Mouse (Mus musculus): ENCODE data around the gene Erc2. TPM values are rescaled to one million over a fixed set of nuclear protein-coding genes. Genes with fewer than 3 reads are reported as not detected.

The Erc2 gene
- polyA plus RNA-seq, 1 experiment from 2014 or later, result 7.3 TPM

DNA sequence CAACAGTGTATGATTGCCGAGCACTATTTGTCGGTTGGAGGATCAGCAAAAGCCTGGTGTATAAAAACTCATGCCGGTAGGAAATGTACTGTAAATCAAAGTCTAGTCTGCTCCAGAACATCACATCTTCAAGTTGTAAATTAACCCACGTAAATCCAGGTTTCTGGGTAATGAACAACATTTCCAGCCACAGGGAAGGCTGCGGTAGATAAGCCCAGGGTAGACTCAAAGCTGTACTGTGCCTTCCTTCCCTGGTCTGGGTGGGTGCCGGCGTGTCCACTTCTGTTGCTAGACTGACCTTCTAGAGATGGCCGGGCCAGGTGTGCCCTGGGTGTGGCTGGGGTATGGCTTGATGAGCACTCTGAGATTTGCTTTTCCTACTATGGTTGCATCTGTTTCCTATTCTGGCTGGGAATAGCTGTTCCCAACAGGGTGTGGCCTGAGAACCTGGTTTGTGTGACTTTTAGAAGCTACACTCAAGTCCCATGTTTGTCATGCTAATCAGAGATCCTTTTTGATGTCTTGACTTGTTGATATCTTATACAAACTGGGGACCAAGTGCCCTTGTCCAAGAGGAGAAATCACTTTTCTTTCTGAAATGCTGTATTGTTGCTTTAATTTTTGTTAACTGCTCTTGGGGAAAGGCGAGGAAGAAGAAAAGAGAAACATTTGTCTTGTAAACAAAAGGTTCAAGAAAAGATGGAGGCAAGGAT lies 616.3 kb downstream of the Erc2 start:
- no peak overlapping the region for H3K4me2 ChIP-seq (replicated peaks; ENCODE audit: low read depth, low read length)
- WGBS, result 66% methylated on average over 9 of the region's 9 CpGs
- no peak overlapping the region for H3K4me3 ChIP-seq (ENCODE audit: low read length)
- no peak overlapping the region for H3K27ac ChIP-seq (ENCODE audit: low read depth, low read length)
- H3K9ac ChIP-seq (ENCODE audit: low read depth, low read length), result no peak overlapping the region
- peaks cover 4% of the 10 kb centered on the region; the same call in 1 of the 2 replicates for H3K4me1 ChIP-seq (ENCODE audit: control insufficient read depth, insufficient read depth, low read length)
- ATAC-seq (ENCODE audit: low FRiP score, low TSS enrichment), result no peak
- no peaks in the 10 kb centered on the region for H3K36me3 ChIP-seq (ENCODE audit: control insufficient read depth, insufficient read depth, low read length)
- no peaks in the 10 kb centered on the region for H3K27me3 ChIP-seq (ENCODE audit: control insufficient read depth, insufficient read depth, low read length)
- H3K9me3 ChIP-seq (ENCODE audit: control insufficient read depth, low read length), result no peaks in the 10 kb centered on the region

DNA sequence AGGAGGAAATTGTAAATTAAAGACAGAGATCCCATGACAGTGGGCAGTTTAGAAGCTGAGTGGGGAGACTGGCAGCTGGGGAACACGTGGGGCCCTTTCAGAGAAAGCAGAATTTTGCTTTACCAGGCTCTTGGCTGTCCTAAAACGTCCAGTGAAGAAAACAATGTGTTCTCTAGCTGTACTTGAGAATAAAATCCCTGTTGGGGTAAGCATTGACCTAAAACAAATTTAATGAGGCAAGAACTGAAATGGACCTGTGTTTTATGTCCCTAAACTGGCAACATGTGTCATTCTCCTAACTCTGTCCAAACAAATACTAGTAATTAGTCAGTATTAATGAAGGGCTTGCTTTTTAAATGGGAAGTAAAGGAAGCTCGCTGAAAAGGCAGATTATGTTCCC lies 617.9 kb downstream of the Erc2 start:
- no peaks in the 10 kb centered on the region for H3K27me3 ChIP-seq (ENCODE audit: control insufficient read depth, insufficient read depth, low read length)
- H3K4me3 ChIP-seq (ENCODE audit: low read length), result no peak overlapping the region
- no peak overlapping the region for H3K4me2 ChIP-seq (replicated peaks; ENCODE audit: low read depth, low read length)
- 21% methylated on average over 3 of the region's 3 CpGs for WGBS
- H3K9me3 ChIP-seq (ENCODE audit: control insufficient read depth, low read length), result no peaks in the 10 kb centered on the region
- H3K4me1 ChIP-seq (ENCODE audit: control insufficient read depth, insufficient read depth, low read length), result peaks cover 4% of the 10 kb centered on the region; the same call in 1 of the 2 replicates
- peak; percentile 72; the same call in 1 of the 2 replicates for ATAC-seq (ENCODE audit: low FRiP score, low TSS enrichment)
- H3K27ac ChIP-seq (ENCODE audit: low read depth, low read length), result no peak overlapping the region
- H3K36me3 ChIP-seq (ENCODE audit: control insufficient read depth, insufficient read depth, low read length), result no peaks in the 10 kb centered on the region
- no peak overlapping the region for H3K9ac ChIP-seq (ENCODE audit: low read depth, low read length)

DNA sequence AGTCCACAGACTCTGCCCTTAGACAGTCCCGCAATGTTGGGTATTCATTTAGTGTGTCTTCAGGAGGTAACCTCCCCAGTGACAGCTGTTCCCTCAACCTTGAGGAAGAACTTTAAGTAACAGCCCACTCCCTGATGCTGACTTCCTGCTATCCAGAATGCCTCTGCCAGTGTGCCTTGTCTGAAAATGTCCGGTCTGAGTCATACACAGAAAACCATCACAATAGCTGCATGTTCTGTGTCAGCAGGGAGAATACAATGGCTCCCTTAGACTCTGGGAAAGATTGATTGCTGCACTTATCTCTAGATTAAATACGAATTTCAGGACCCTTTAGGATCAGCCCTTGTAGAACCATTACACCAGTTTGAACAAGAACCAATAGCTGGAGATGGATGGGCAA lies 620.5 kb downstream of the Erc2 start:
- no peak overlapping the region for H3K27ac ChIP-seq (ENCODE audit: low read depth, low read length)

DNA sequence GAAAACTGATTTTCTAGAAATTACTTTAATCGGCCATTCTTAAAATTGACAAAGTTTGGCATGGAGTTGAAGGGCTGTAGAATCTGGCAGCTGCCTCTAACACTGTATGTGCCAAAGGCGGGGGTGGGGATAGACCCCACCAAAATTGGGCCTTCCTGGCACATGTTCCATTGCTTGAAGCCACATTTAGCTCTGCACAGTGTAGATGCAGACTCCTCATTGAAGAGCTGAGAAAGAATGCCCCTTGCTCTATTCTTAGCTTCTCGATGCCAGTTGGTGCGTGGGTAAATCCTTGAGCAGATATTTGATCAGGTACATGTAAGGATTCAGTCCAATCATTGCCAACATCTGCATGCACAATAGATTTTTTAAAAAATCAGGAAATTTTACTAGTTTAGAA lies 621.2 kb downstream of the Erc2 start:
- no peak for ATAC-seq (ENCODE audit: low FRiP score, low TSS enrichment)
- H3K4me1 ChIP-seq (ENCODE audit: control insufficient read depth, insufficient read depth, low read length), result peaks cover 4% of the 10 kb centered on the region; the same call in 1 of the 2 replicates
- no peak overlapping the region for H3K9ac ChIP-seq (ENCODE audit: low read depth, low read length)
- no peak overlapping the region for H3K27ac ChIP-seq (ENCODE audit: low read depth, low read length)
- H3K4me2 ChIP-seq (replicated peaks; ENCODE audit: low read depth, low read length), result no peak overlapping the region
- no peaks in the 10 kb centered on the region for H3K9me3 ChIP-seq (ENCODE audit: control insufficient read depth, low read length)
- 92% methylated on average over 4 of the region's 4 CpGs for WGBS
- no peaks in the 10 kb centered on the region for H3K27me3 ChIP-seq (ENCODE audit: control insufficient read depth, insufficient read depth, low read length)
- no peaks in the 10 kb centered on the region for H3K36me3 ChIP-seq (ENCODE audit: control insufficient read depth, insufficient read depth, low read length)
- no peak overlapping the region for H3K4me3 ChIP-seq (ENCODE audit: low read length)

More for the DNA sequence above, 620.5 kb downstream of the Erc2 start:
- Histone ChIP-seq H3K9ac (ENCODE audit: low read depth, low read length) (no peak overlapping the region), H3K4me3 (ENCODE audit: low read length) (no peak overlapping the region), H3K36me3 (ENCODE audit: control insufficient read depth, insufficient read depth, low read length) (no peaks in the 10 kb centered on the region), H3K27me3 (ENCODE audit: control insufficient read depth, insufficient read depth, low read length) (no peaks in the 10 kb centered on the region), H3K4me1 (ENCODE audit: control insufficient read depth, insufficient read depth, low read length) (peaks cover 4% of the 10 kb centered on the region; the same call in 1 of the 2 replicates), H3K9me3 (ENCODE audit: control insufficient read depth, low read length) (no peaks in the 10 kb centered on the region), H3K4me2 (replicated peaks; ENCODE audit: low read depth, low read length) (no peak overlapping the region)
- WGBS, result 76% methylated on average over 3 of the region's 3 CpGs
- ATAC-seq (ENCODE audit: low FRiP score, low TSS enrichment), result no peak

DNA sequence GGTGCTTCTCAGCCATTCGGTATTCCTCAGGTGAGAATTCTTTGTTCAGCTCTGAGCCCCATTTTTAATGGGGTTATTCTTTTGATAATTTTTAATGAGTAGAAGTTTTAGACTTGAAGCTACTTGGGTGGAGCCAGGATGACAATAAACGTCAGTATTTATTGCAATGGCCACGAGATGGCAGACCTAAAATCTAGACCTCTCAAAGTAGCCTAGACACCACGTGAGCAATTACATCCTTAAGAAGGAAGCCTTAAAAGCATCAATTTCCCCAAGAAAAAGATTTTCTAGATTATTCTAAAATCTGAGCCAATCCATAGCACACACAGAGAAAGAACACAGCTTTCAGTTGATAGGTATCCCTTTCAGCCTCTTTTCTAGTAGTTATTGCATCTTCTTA lies 640.5 kb downstream of the Erc2 start:
- no peaks in the 10 kb centered on the region for H3K36me3 ChIP-seq (ENCODE audit: control insufficient read depth, insufficient read depth, low read length)
- ATAC-seq (ENCODE audit: low FRiP score, low TSS enrichment), result no peak
- no peaks in the 10 kb centered on the region for H3K27me3 ChIP-seq (ENCODE audit: control insufficient read depth, insufficient read depth, low read length)
- H3K4me1 ChIP-seq (ENCODE audit: control insufficient read depth, insufficient read depth, low read length), result no peaks in the 10 kb centered on the region
- H3K4me3 ChIP-seq (ENCODE audit: low read length), result no peak overlapping the region
- no peak overlapping the region for H3K9ac ChIP-seq (ENCODE audit: low read depth, low read length)
- no peaks in the 10 kb centered on the region for H3K9me3 ChIP-seq (ENCODE audit: control insufficient read depth, low read length)
- no peak overlapping the region for H3K4me2 ChIP-seq (replicated peaks; ENCODE audit: low read depth, low read length)
- H3K27ac ChIP-seq (ENCODE audit: low read depth, low read length), result no peak overlapping the region
- 53% methylated on average over 4 of the region's 4 CpGs for WGBS

DNA sequence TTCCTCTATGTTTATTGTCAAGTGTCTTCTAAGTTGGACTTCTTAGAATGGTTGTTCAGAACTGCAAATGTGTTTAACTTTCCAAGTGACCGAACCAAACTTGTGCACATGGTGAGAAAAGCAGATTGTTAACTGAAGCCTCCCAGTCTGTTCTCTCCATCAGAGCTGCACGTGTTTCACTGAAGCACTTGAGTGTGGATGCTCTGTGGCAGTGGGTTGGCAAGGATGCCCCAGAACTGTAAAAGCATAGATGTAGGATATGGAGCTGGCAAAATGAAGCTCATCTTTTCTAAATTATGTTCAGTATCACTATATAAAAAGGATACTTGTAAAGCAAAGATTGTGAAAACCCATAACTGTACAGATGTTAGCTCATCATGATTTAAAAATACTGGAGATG lies 645.1 kb downstream of the Erc2 start:
- Histone ChIP-seq H3K4me2 (replicated peaks; ENCODE audit: low read depth, low read length) (no peak overlapping the region), H3K9ac (ENCODE audit: low read depth, low read length) (no peak overlapping the region), H3K27ac (ENCODE audit: low read depth, low read length) (no peak overlapping the region), H3K9me3 (ENCODE audit: control insufficient read depth, low read length) (no peaks in the 10 kb centered on the region), H3K4me3 (ENCODE audit: low read length) (no peak overlapping the region), H3K36me3 (ENCODE audit: control insufficient read depth, insufficient read depth, low read length) (no peaks in the 10 kb centered on the region), H3K27me3 (ENCODE audit: control insufficient read depth, insufficient read depth, low read length) (no peaks in the 10 kb centered on the region), H3K4me1 (ENCODE audit: control insufficient read depth, insufficient read depth, low read length) (no peaks in the 10 kb centered on the region)
- no peak for ATAC-seq (ENCODE audit: low FRiP score, low TSS enrichment)
- WGBS, result 64% methylated on average over 2 of the region's 2 CpGs

DNA sequence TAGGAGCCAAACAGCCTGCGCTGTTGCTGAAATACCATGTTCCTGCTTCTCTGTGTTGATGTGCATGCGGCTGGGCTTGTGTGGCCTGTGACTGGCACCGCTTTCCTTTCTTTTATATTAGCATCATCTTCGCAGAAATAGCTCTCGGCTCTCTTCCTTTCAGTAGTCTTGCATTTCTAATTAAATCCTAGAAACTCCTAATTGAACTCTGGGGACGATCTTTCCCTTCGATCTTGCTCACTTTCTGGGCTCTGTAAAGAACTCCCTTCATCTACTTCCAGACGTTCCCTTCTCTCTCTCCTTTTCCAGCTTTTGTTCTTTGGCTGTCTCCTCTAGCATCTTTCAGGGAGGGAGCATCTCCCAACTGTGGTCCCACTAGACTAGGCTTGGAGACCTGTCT lies 649.6 kb downstream of the Erc2 start:
- Histone ChIP-seq H3K27me3 (ENCODE audit: control insufficient read depth, insufficient read depth, low read length) (no peaks in the 10 kb centered on the region), H3K9me3 (ENCODE audit: control insufficient read depth, low read length) (no peaks in the 10 kb centered on the region), H3K36me3 (ENCODE audit: control insufficient read depth, insufficient read depth, low read length) (no peaks in the 10 kb centered on the region), H3K9ac (ENCODE audit: low read depth, low read length) (no peak overlapping the region), H3K4me3 (ENCODE audit: low read length) (no peak overlapping the region), H3K4me2 (replicated peaks; ENCODE audit: low read depth, low read length) (no peak overlapping the region), H3K27ac (ENCODE audit: low read depth, low read length) (no peak overlapping the region), H3K4me1 (ENCODE audit: control insufficient read depth, insufficient read depth, low read length) (no peaks in the 10 kb centered on the region)
- no peak for ATAC-seq (ENCODE audit: low FRiP score, low TSS enrichment)
- WGBS, result 84% methylated on average over 8 of the region's 8 CpGs

DNA sequence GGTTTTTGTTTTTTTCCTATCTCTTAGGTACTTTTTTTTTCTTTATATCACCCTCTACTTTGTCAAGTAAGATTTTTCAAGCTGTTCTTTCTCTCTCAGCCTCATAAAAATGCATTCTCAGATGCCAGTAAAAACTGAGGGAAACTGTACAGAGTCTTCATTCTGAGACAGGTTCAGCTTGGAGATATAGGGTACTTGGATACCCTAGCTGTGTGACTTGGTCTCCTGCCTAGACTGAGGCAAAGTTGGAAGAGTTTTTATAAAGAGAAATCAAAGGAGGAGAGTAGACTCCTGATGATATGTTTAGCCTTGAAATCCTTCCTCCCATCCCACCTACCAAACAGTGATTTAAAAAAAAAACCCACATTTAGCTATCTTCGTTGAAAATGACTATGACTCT lies 651.4 kb downstream of the Erc2 start:
- Histone ChIP-seq H3K4me1 (ENCODE audit: control insufficient read depth, insufficient read depth, low read length) (no peaks in the 10 kb centered on the region), H3K36me3 (ENCODE audit: control insufficient read depth, insufficient read depth, low read length) (no peaks in the 10 kb centered on the region), H3K27ac (ENCODE audit: low read depth, low read length) (no peak overlapping the region), H3K9ac (ENCODE audit: low read depth, low read length) (no peak overlapping the region), H3K9me3 (ENCODE audit: control insufficient read depth, low read length) (no peaks in the 10 kb centered on the region), H3K27me3 (ENCODE audit: control insufficient read depth, insufficient read depth, low read length) (no peaks in the 10 kb centered on the region), H3K4me2 (replicated peaks; ENCODE audit: low read depth, low read length) (no peak overlapping the region), H3K4me3 (ENCODE audit: low read length) (no peak overlapping the region)
- ATAC-seq (ENCODE audit: low FRiP score, low TSS enrichment), result no peak
- 78% methylated on average over 1 of the region's 1 CpGs for WGBS

DNA sequence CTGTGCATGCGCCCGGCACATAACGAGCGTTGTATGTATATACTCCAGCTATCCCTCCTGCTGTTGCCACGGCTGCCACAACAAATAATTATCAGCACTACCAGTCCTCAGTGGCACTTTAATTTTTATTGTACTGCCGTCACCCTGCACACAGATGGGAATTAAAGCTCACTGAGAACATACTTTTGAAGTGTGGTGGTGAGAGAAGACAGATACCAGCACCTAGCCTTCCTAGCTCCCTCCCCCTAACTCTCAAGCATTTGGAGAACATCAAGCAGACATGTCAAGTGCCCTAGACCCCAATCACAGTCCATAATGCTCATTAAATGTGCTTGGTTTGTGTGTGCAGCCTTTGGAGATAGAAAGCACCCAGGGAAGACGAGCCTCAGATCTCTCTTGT lies 652.6 kb downstream of the Erc2 start:
- no peak for ATAC-seq (ENCODE audit: low FRiP score, low TSS enrichment)
- Histone ChIP-seq H3K27ac (ENCODE audit: low read depth, low read length) (no peak overlapping the region), H3K4me3 (ENCODE audit: low read length) (no peak overlapping the region), H3K36me3 (ENCODE audit: control insufficient read depth, insufficient read depth, low read length) (no peaks in the 10 kb centered on the region), H3K9ac (ENCODE audit: low read depth, low read length) (no peak overlapping the region), H3K4me2 (replicated peaks; ENCODE audit: low read depth, low read length) (no peak overlapping the region), H3K9me3 (ENCODE audit: control insufficient read depth, low read length) (no peaks in the 10 kb centered on the region), H3K27me3 (ENCODE audit: control insufficient read depth, insufficient read depth, low read length) (no peaks in the 10 kb centered on the region), H3K4me1 (ENCODE audit: control insufficient read depth, insufficient read depth, low read length) (no peaks in the 10 kb centered on the region)
- 52% methylated on average over 7 of the region's 7 CpGs for WGBS
